Mouse (Mus musculus) liver, adult 2 months (tissue): ENCODE data around the gene Cdk5r1. TPM values are rescaled to one million over a fixed set of nuclear protein-coding genes. Genes with fewer than 3 reads are reported as not detected.

ENCODE experiments used
- DNase-seq: peaks from one replicate; pipeline ENCODE4 v3.0.0-alpha.2; 2011; ENCODE audit warnings: low read depth, low spot score; ENCODE audit errors: extremely low read depth
- H3K27ac ChIP-seq: fragments of 200-500 bp; replicated peaks from 2 replicates; pipeline ENCODE4 v1.5.1; 2012; ENCODE audit warnings: low read depth, mild to moderate bottlenecking, control low read depth, inconsistent platforms, low read length; ENCODE audit not compliant: insufficient read depth
- H3K27me3 ChIP-seq: fragments of 200-500 bp; 2 replicates; pipeline ENCODE4 v1.6.1; 2012; ENCODE audit warnings: mild to moderate bottlenecking, moderate library complexity, low read length, inconsistent platforms; ENCODE audit not compliant: control insufficient read depth, insufficient read depth
- H3K36me3 ChIP-seq: fragments of 200-500 bp; 2 replicates; pipeline ENCODE4 v1.6.1; 2012; ENCODE audit warnings: low read length, inconsistent platforms; ENCODE audit not compliant: control insufficient read depth, insufficient read depth
- H3K4me1 ChIP-seq: fragments of 200-500 bp; 2 replicates; pipeline ENCODE4 v1.6.1; 2011; ENCODE audit warnings: low read length; ENCODE audit not compliant: control insufficient read depth, insufficient read depth
- H3K4me3 ChIP-seq: fragments of 200-500 bp; 2 replicates; pipeline ENCODE4 v1.5.1; 2011; ENCODE audit warnings: low read depth, mild to moderate bottlenecking, control low read depth, low read length, moderate library complexity; ENCODE audit not compliant: insufficient read depth
- H3K79me2 ChIP-seq: fragments of 200-500 bp; 2 replicates; pipeline ENCODE4 v1.6.1; 2012; ENCODE audit warnings: inconsistent platforms, mild to moderate bottlenecking, low read length, moderate library complexity; ENCODE audit not compliant: control insufficient read depth, insufficient read depth
- H3K9ac ChIP-seq: fragments of 200-500 bp; 2 replicates; pipeline ENCODE4 v1.6.1; 2012; ENCODE audit warnings: low read depth, mild to moderate bottlenecking, control low read depth, inconsistent platforms, low read length
- CTCF ChIP-seq: fragments of 200-500 bp; IDR thresholded peaks from 2 replicates; pipeline ENCODE4 v1.5.1; 2011; ENCODE audit warnings: low read depth, low read length, control low read depth
- POLR2A ChIP-seq: fragments of 200-500 bp; IDR thresholded peaks from 2 replicates; pipeline ENCODE4 v1.6.1; 2011; ENCODE audit warnings: low read length, control low read depth; ENCODE audit not compliant: insufficient read depth; ENCODE audit errors: extremely low read depth
- WGBS: fragments of 180-500 bp; shearing (Covaris S2); methylation state at CpG from one replicate; pipeline ENCODE4 v1.1.7; 2018; 5-methylcytosine and 5-hydroxymethylcytosine counted together
- polyA plus RNA-seq: library from polyadenylated mRNA; depleted of rRNA; stranded (reverse); fragments of >200 nt; gene quantifications from 2 replicates; pipeline ENCODE4 v1.2.3, GENCODE M21; 2012; rRNA removed
- total RNA-seq: library from RNA; depleted of rRNA; stranded (reverse); fragments of >200 nt; gene quantifications from 2 replicates; pipeline ENCODE4 v1.2.3, GENCODE M21; 2014; rRNA removed

Cdk5r1 gene
- total RNA-seq (0.18 and 0.47 TPM in 2 replicates), polyA plus RNA-seq (0.45 and 0.61 TPM in 2 replicates)

- H3K4me3 ChIP-seq, result peak within 1 kb of the TSS; percentile 85
- TF ChIP-seq CTCF, result peak; percentile 47
- TF ChIP-seq POLR2A, result no peak
- H3K27me3 ChIP-seq, result no peaks in the 10 kb centered on the region
- H3K36me3 ChIP-seq, result peaks cover 12% of the 10 kb centered on the region
- DNase-seq, result peak; percentile 50
- H3K4me1 ChIP-seq, result peaks cover 3% of the 10 kb centered on the region
- no peaks in the 10 kb centered on the region for H3K79me2 ChIP-seq
- WGBS, result 1% methylated on average over 87 of the region's 116 CpGs
- peak within 1 kb of the TSS; percentile 86 for H3K9ac ChIP-seq
- H3K27ac ChIP-seq, result peak within 1 kb of the TSS; percentile 54; the same call in 1 of the 2 replicates
Observed at GRCm38 (mm10) chr11:80476222-80477189, at the start of gene Cdk5r1. Gene Cdk5r1, plus strand, starts transcription at chr11:80477023.

- peak; percentile 84 for TF ChIP-seq CTCF
- peak; percentile 84; the same call in 1 of the 2 replicates for TF ChIP-seq POLR2A
- H3K27ac ChIP-seq, result peak within 1 kb of the TSS; percentile 92
- peak; percentile 86 for DNase-seq
- peak within 1 kb of the TSS; percentile 92 for H3K4me3 ChIP-seq
- under 1% methylated on average over 56 of the region's 58 CpGs for WGBS
- H3K4me1 ChIP-seq, result no peaks in the 10 kb centered on the region; the same call in 1 of the 2 replicates
- no peaks in the 10 kb centered on the region for H3K27me3 ChIP-seq
- peak within 1 kb of the TSS; percentile 97 for H3K9ac ChIP-seq
- peaks cover 14% of the 10 kb centered on the region for H3K36me3 ChIP-seq
- H3K79me2 ChIP-seq, result peaks cover 8% of the 10 kb centered on the region
Observed at GRCm38 (mm10) chr11:80428381-80429008, 48.3 kb upstream of the Cdk5r1 start, which contains the start of gene Psmd11. Gene Psmd11, plus strand, starts transcription at chr11:80428615.

GRCm38 (mm10) chr11:80429009-80429475 lies 47.8 kb upstream of the Cdk5r1 start:
- DNase-seq, result no peak
- H3K79me2 ChIP-seq, result peaks cover 8% of the 10 kb centered on the region
- under 1% methylated on average over 36 of the region's 37 CpGs for WGBS
- peak overlapping the region; percentile 92 for H3K4me3 ChIP-seq
- TF ChIP-seq POLR2A, result no peak
- no peak for TF ChIP-seq CTCF
- peak overlapping the region; percentile 92 for H3K27ac ChIP-seq
- H3K27me3 ChIP-seq, result no peaks in the 10 kb centered on the region
- no peaks in the 10 kb centered on the region; the same call in 1 of the 2 replicates for H3K4me1 ChIP-seq
- H3K9ac ChIP-seq, result peak overlapping the region; percentile 97
- peaks cover 14% of the 10 kb centered on the region for H3K36me3 ChIP-seq

GRCm38 (mm10) chr11:80429500-80430166 lies 47.2 kb upstream of the Cdk5r1 start:
- H3K79me2 ChIP-seq, result peaks cover 8% of the 10 kb centered on the region
- whole genome bisulfite sequencing, result 13% methylated on average over 14 of the region's 14 CpGs
- TF ChIP-seq POLR2A (no peak), CTCF (no peak)
- peak overlapping the region; percentile 97 for H3K9ac ChIP-seq
- H3K27ac ChIP-seq, result peak overlapping the region; percentile 92
- peak overlapping the region; percentile 92 for H3K4me3 ChIP-seq
- H3K36me3 ChIP-seq, result peaks cover 16% of the 10 kb centered on the region
- peaks cover 4% of the 10 kb centered on the region; the same call in 1 of the 2 replicates for H3K4me1 ChIP-seq
- peak; percentile 77 for DNase-seq
- H3K27me3 ChIP-seq, result no peaks in the 10 kb centered on the region

- DNase-seq, result peak; percentile 94
- Histone ChIP-seq H3K4me3 (peak overlapping the region; percentile 38; the same call in 1 of the 2 replicates), H3K27me3 (no peaks in the 10 kb centered on the region), H3K9ac (no peak overlapping the region), H3K79me2 (peaks cover 8% of the 10 kb centered on the region), H3K4me1 (peaks cover 8% of the 10 kb centered on the region; the same call in 1 of the 2 replicates), H3K36me3 (peaks cover 19% of the 10 kb centered on the region), H3K27ac (no peak overlapping the region; the same call in 1 of the 2 replicates)
- WGBS, result 26% methylated on average over 3 of the region's 3 CpGs
- no peak for TF ChIP-seq POLR2A
Observed at GRCm38 (mm10) chr11:80430366-80430910, 46.4 kb upstream of the Cdk5r1 start.
